Comparison of ENCODE assay signal across 9 mouse cellular contexts in the genomic region with DNA sequence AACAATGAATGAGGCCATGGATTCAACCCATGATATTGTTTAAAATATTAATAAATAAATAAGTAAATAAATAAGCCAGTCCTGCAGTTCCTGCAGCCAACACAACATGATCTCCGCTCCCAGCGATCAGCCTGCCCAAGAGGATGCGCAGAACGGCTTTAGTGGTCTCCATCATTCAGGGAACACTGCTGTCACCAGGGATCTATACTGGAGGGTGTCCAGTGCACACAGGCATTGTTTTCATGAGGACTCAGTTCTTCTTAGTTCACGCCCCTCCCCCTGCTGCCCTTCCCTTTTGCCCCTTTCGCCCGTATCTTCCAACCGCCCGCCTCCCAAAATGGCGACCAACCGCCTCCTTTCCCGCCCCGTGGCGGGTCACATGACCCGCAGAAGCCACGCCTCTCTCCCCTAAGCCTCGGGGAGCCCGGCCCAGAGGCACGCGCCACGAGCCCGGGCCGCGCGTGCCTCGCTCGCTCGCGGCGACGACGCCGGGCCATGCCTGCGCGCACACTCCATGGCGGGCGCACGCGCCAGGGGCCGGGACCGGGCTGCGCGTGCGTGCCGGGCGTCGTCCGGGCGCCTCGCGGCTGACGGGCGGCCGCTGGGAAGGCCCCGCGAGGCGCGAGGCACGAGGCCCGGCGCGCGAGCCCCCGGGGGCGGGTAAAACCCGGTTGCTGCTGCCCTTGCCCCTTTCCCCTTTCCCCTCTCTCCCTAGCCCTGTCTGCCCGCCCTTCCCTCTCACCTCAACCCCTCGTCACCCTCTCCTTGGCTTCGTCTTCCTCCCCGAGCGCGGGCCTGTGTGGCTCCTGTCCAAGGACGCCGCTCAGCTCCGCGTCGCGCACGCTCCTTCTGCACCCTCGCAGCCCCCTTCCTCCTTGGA. TPM values are rescaled to one million over a fixed set of nuclear protein-coding genes. Genes with fewer than 3 reads are reported as not detected.
DNase-seq lines count a peak whose midpoint lies in the region; ATAC-seq and TF ChIP-seq lines count a peak whose summit lies in the region.
"Had no signal": no experiment of that assay in that cellular context is flagged by ENCODE, and none has a peak within 500 bp of the region (broad histone marks: within the 10 kb centered on the region; RNA-seq: fewer than 3 reads in every experiment).

Gene Zfp541 (plus strand): TSS at position 596 of the 880 bp plus-strand sequence.

- H3K27me3 ChIP-seq in lung, embryonic 15.5 days: peaks cover 23% of the 10 kb centered on the region
- peaks cover 44% of the 10 kb centered on the region for H3K27me3 ChIP-seq in forebrain, embryonic 13.5 days
- H3K27me3 ChIP-seq in limb, embryonic 12.5 days: peaks cover 36% of the 10 kb centered on the region
- H3K27me3 ChIP-seq in stomach, postnatal 0 days (ENCODE audit: control insufficient read depth, insufficient read depth, low read length): no peaks in the 10 kb centered on the region
- H3K27me3 ChIP-seq: megakaryocyte, embryonic 14.5 days had no signal

- no peaks in the 10 kb centered on the region for H3K4me1 ChIP-seq in lung, embryonic 15.5 days
- no peaks in the 10 kb centered on the region for H3K4me1 ChIP-seq in lung, adult 2 months (ENCODE audit: control insufficient read depth, insufficient read depth, low read length)
- H3K4me1 ChIP-seq in forebrain, embryonic 13.5 days: no peaks in the 10 kb centered on the region
- no peaks in the 10 kb centered on the region for H3K4me1 ChIP-seq in limb, embryonic 12.5 days (replicated peaks)
- H3K4me1 ChIP-seq in stomach, postnatal 0 days (replicated peaks; ENCODE audit: control insufficient read depth, insufficient read depth): no peaks in the 10 kb centered on the region

- H3K4me3 ChIP-seq in lung, embryonic 15.5 days: 0 out of 2 replicates have a peak within 1 kb of the TSS, but pooled peaks have one; percentile 5
- no peak within 1 kb of the TSS for H3K4me3 ChIP-seq in lung, adult 2 months (replicated peaks; ENCODE audit: extremely low read depth, low read depth, low read length)
- no peak within 1 kb of the TSS for H3K4me3 ChIP-seq in forebrain, embryonic 13.5 days
- peak within 1 kb of the TSS; percentile 22 for H3K4me3 ChIP-seq in limb, embryonic 12.5 days (replicated peaks)
- H3K4me3 ChIP-seq in stomach, postnatal 0 days (ENCODE audit: low read depth, low read length): 0 out of 2 replicates have a peak within 1 kb of the TSS, but pooled peaks have one; percentile 6
- H3K4me3 ChIP-seq: megakaryocyte, embryonic 14.5 days had no signal

- intact Hi-C loops in gastrocnemius, postnatal 14 days (cut with DNase I; ENCODE audit: low total_unique reads): no loop called here

- WGBS in lung, embryonic 15.5 days: 41% methylated on average over 72 of the region's 80 CpGs
- 58% methylated on average over 80 of the region's 80 CpGs for WGBS in lung, adult 2 months
- 51% methylated on average over 67 of the region's 80 CpGs for WGBS in forebrain, embryonic 13.5 days
- WGBS in limb, embryonic 12.5 days: 46% methylated on average over 74 of the region's 80 CpGs
- 46% methylated on average over 57 of the region's 80 CpGs for WGBS in stomach, postnatal 0 days

- no peak for DNase-seq in lung, adult 2 months
- no peak for DNase-seq in stomach, postnatal 0 days (ENCODE audit: low spot score)
- DNase-seq in gastrocnemius, postnatal 14 days: no peak
- DNase-seq in thymus, postnatal 25 days: no peak
- DNase-seq: kidney, postnatal 25 days had no signal

- no peak within 1 kb of the TSS for H3K9ac ChIP-seq in lung, embryonic 15.5 days
- H3K9ac ChIP-seq in forebrain, embryonic 13.5 days: no peak within 1 kb of the TSS
- no peak within 1 kb of the TSS for H3K9ac ChIP-seq in limb, embryonic 12.5 days (replicated peaks)
- no peak within 1 kb of the TSS for H3K9ac ChIP-seq in stomach, postnatal 0 days (ENCODE audit: low read length)

- H3K9me3 ChIP-seq in lung, embryonic 15.5 days: no peaks in the 10 kb centered on the region
- H3K9me3 ChIP-seq in forebrain, embryonic 13.5 days (replicated peaks): peaks cover 8% of the 10 kb centered on the region
- H3K9me3 ChIP-seq in limb, embryonic 12.5 days: peaks cover 17% of the 10 kb centered on the region; the same call in 1 of the 2 replicates
- H3K9me3 ChIP-seq in stomach, postnatal 0 days (ENCODE audit: control insufficient read depth, low read length): no peaks in the 10 kb centered on the region

- peak within 1 kb of the TSS; percentile 23; the same call in 1 of the 2 replicates for H3K4me2 ChIP-seq in lung, embryonic 15.5 days
- peak within 1 kb of the TSS; percentile 18; the same call in 1 of the 2 replicates for H3K4me2 ChIP-seq in forebrain, embryonic 13.5 days
- H3K4me2 ChIP-seq in limb, embryonic 12.5 days: peak within 1 kb of the TSS; percentile 35
- no peak within 1 kb of the TSS for H3K4me2 ChIP-seq in stomach, postnatal 0 days (replicated peaks; ENCODE audit: low read depth)

- ATAC-seq in lung, embryonic 15.5 days (ENCODE audit: borderline replicate concordance, extremely low read depth, low FRiP score, low TSS enrichment): peak; percentile 57; the same call in 1 of the 2 replicates
- no peak for ATAC-seq in forebrain, embryonic 13.5 days
- no peak for ATAC-seq in limb, embryonic 12.5 days (ENCODE audit: insufficient number of reproducible peaks, insufficient read depth, low FRiP score, low TSS enrichment, low read depth)
- ATAC-seq in stomach, postnatal 0 days (ENCODE audit: low FRiP score, low TSS enrichment): no peak

- TF ChIP-seq CTCF in lung, adult 2 months (IDR thresholded peaks at IDR 0.05; ENCODE audit: insufficient read depth, low read length): no peak
- TF ChIP-seq CTCF in stomach, postnatal 0 days (IDR thresholded peaks at IDR 0.05; ENCODE audit: low read depth): no peak

- H3K36me3 ChIP-seq in lung, embryonic 15.5 days: no peaks in the 10 kb centered on the region
- no peaks in the 10 kb centered on the region for H3K36me3 ChIP-seq in forebrain, embryonic 13.5 days (ENCODE audit: poor library complexity, severe bottlenecking)
- no peaks in the 10 kb centered on the region for H3K36me3 ChIP-seq in limb, embryonic 12.5 days
- H3K36me3 ChIP-seq in stomach, postnatal 0 days (ENCODE audit: control insufficient read depth, insufficient read depth, low read length): no peaks in the 10 kb centered on the region

- TF ChIP-seq EP300 in stomach, postnatal 0 days (optimal IDR thresholded peaks at IDR 0.05): no peak

- no peak for TF ChIP-seq POLR2A in lung, adult 2 months (IDR thresholded peaks at IDR 0.05; ENCODE audit: borderline replicate concordance, extremely low read depth, low read depth, low read length)

- no peak within 1 kb of the TSS for H3K27ac ChIP-seq in lung, embryonic 15.5 days
- H3K27ac ChIP-seq in forebrain, embryonic 13.5 days: no peak within 1 kb of the TSS
- no peak within 1 kb of the TSS for H3K27ac ChIP-seq in limb, embryonic 12.5 days
- H3K27ac ChIP-seq in stomach, postnatal 0 days (replicated peaks): no peak within 1 kb of the TSS

RNA-seq across cellular contexts. Expression of gene Zfp541, which starts in this region (rescaled TPM):
- polyA plus RNA-seq in lung, embryonic 15.5 days (2015; fragmentation: Nextera tagmentation; extraction: Ambion mirVana): 0.04 TPM in 1 of 2 replicates, not detected in the other
- 0.02 and 0.04 TPM in 2 replicates for polyA plus RNA-seq in lung, adult 2 months (2012; rRNA removed)
- not detected in 2 replicates for polyA plus RNA-seq in forebrain, embryonic 13.5 days (2015; fragmentation: Nextera tagmentation; extraction: Ambion mirVana)
- 0.08 TPM in 1 of 2 replicates, not detected in the other for polyA plus RNA-seq in limb, embryonic 12.5 days (2016; fragmentation: Nextera tagmentation; extraction: Ambion mirVana)
- polyA plus RNA-seq in stomach, postnatal 0 days (2015; fragmentation: Nextera tagmentation; extraction: Ambion mirVana): 0.05 TPM in 2 replicates
- total RNA-seq in gastrocnemius, postnatal 14 days (2021): not detected

Comparison
In these comparisons a context has a peak if more than half of its experiments do, and no peak if none do; other contexts are left out.
1. Peak in ATAC-seq, H3K4me3 ChIP-seq and H3K4me2 ChIP-seq in lung, embryonic 15.5 days; RNA of the gene not detected or under 1 TPM.
2. H3K4me3 ChIP-seq: peak in limb, embryonic 12.5 days (single experiment) and stomach, postnatal 0 days (single experiment); none in lung, adult 2 months (single experiment) and forebrain, embryonic 13.5 days (single experiment).